Mouse (Mus musculus): ENCODE results near the gene Secisbp2l.

- TF ChIP-seq CTCF (conservative IDR thresholded peaks at IDR 0.05; ENCODE audit: low read length) (no peak), POU5F1 (IDR thresholded peaks at IDR 0.05; ENCODE audit: borderline replicate concordance, low read length) (no peak), NANOG (IDR thresholded peaks at IDR 0.05; ENCODE audit: borderline replicate concordance, low read length) (no peak)
Measured at GRCm38 (mm10) chr2:125764531-125764930, 18.1 kb downstream of the Secisbp2l start.

Measured in E14TG2a.4 (cell line).